8 mouse cellular contexts compared by ENCODE assay signal in genomic region chr6:116056676-116057264, GRCm38 (mm10).
DNase-seq lines count a peak whose midpoint lies in the region; ATAC-seq and TF ChIP-seq lines count a peak whose summit lies in the region.

No protein-coding gene starts in this region.

- DNase-seq in thymus, postnatal 25 days = peak; percentile 5
- DNase-seq in thymus, adult 2 months = no peak
- DNase-seq in embryonic facial prominence, embryonic 14.5 days (ENCODE audit: low spot score) = peak; percentile 18
- peak; percentile 29 for DNase-seq in kidney, adult 18-20 months
- peak; percentile 70 to 75 for DNase-seq in left cerebral cortex, postnatal 25 days (ENCODE audit: low spot score in 2 of 2)
- peak; percentile 79 to 82 for DNase-seq in right cerebral cortex, postnatal 10 days (ENCODE audit: low spot score in 2 of 2)
- DNase-seq in lung, postnatal 36 days = no peak

- no peaks in the 10 kb centered on the region for H3K9me3 ChIP-seq in embryonic facial prominence, embryonic 14.5 days (ENCODE audit: control insufficient read depth, low read length)

- ATAC-seq in embryonic facial prominence, embryonic 14.5 days (ENCODE audit: low read depth) = peak; percentile 41; the same call in 1 of the 2 replicates
- ATAC-seq in megakaryocyte-erythroid progenitor cell, adult 5-6 weeks (replicated peaks; ENCODE audit: low FRiP score, low TSS enrichment, poor library complexity, severe bottlenecking) = no peak

- H3K4me2 ChIP-seq in embryonic facial prominence, embryonic 14.5 days (ENCODE audit: low read depth, low read length) = peak overlapping the region; percentile 26

- H3K4me1 ChIP-seq in thymus, adult 2 months (replicated peaks; ENCODE audit: control insufficient read depth, insufficient read depth, low read length) = peaks cover 3% of the 10 kb centered on the region; the same call in 1 of the 2 replicates
- H3K4me1 ChIP-seq in embryonic facial prominence, embryonic 14.5 days (ENCODE audit: control insufficient read depth, insufficient read depth, low read length) = no peaks in the 10 kb centered on the region

- H3K9ac ChIP-seq in embryonic facial prominence, embryonic 14.5 days (ENCODE audit: low read depth, low read length) = no peak overlapping the region

- 86% methylated on average over 13 of the region's 13 CpGs for WGBS in thymus, adult 2 months
- WGBS in embryonic facial prominence, embryonic 14.5 days = 36% methylated on average over 13 of the region's 13 CpGs

- no peak for TF ChIP-seq POLR2A in thymus, adult 2 months (IDR thresholded peaks at IDR 0.05; ENCODE audit: control insufficient read depth, extremely low read depth, insufficient read depth, low read length, poor library complexity)

- intact Hi-C loops in left cerebral cortex, postnatal 25 days (cut with DNase I) = no loop called here

- no peak for TF ChIP-seq CTCF in thymus, adult 2 months (IDR thresholded peaks at IDR 0.05; ENCODE audit: borderline replicate concordance, control insufficient read depth, extremely low read depth, insufficient read depth, low read length, poor library complexity)

- H3K4me3 ChIP-seq in thymus, adult 2 months (ENCODE audit: control insufficient read depth, insufficient read depth, low read length) = no peak overlapping the region
- no peak overlapping the region for H3K4me3 ChIP-seq in embryonic facial prominence, embryonic 14.5 days (ENCODE audit: low read depth, low read length)

- H3K36me3 ChIP-seq in thymus, adult 2 months (ENCODE audit: control insufficient read depth, insufficient read depth, low read length) = no peaks in the 10 kb centered on the region
- H3K36me3 ChIP-seq in embryonic facial prominence, embryonic 14.5 days (ENCODE audit: control insufficient read depth, insufficient read depth, low read length) = no peaks in the 10 kb centered on the region

- H3K27me3 ChIP-seq in thymus, adult 2 months (ENCODE audit: control insufficient read depth, insufficient read depth, low read length) = no peaks in the 10 kb centered on the region
- no peaks in the 10 kb centered on the region for H3K27me3 ChIP-seq in embryonic facial prominence, embryonic 14.5 days (replicated peaks; ENCODE audit: control insufficient read depth, insufficient read depth, low read length)

- no peak overlapping the region for H3K27ac ChIP-seq in thymus, adult 2 months (ENCODE audit: control insufficient read depth, insufficient read depth, low read length)
- H3K27ac ChIP-seq in embryonic facial prominence, embryonic 14.5 days (replicated peaks; ENCODE audit: low read depth, low read length) = no peak overlapping the region

Comparison
In these comparisons a context has a peak if more than half of its experiments do, and no peak if none do; other contexts are left out.
1. DNase-seq: peak in thymus, postnatal 25 days (single experiment), embryonic facial prominence, embryonic 14.5 days (single experiment), kidney, adult 18-20 months (single experiment), left cerebral cortex, postnatal 25 days (2 of 2) and right cerebral cortex, postnatal 10 days (2 of 2); none in thymus, adult 2 months (single experiment) and lung, postnatal 36 days (single experiment).